Mouse (Mus musculus) lung, embryonic 16.5 days (tissue): ENCODE data around the gene Gm20696. TPM values are rescaled to one million over a fixed set of nuclear protein-coding genes. Genes with fewer than 3 reads are reported as not detected.

Source experiments
- ATAC-seq: fragments of 200-750 bp; cut with Nextera tagmentation; 2 replicates; pipeline ENCODE4 v1.8.0; 2017; ENCODE audit warnings: low read depth, mild to moderate bottlenecking, moderate library complexity
- H3K27ac ChIP-seq: fragments of 300-500 bp; sonication (generic); 2 replicates; pipeline ENCODE4 v1.5.1; 2014; ENCODE audit warnings: mild to moderate bottlenecking, control low read depth, low read length
- H3K27me3 ChIP-seq: fragments of 300-500 bp; sonication (generic); 2 replicates; pipeline ENCODE4 v1.6.1; 2014; ENCODE audit warnings: low read depth, low read length, mixed read lengths; ENCODE audit not compliant: control insufficient read depth, insufficient read depth
- H3K36me3 ChIP-seq: fragments of 300-500 bp; sonication (generic); 2 replicates; pipeline ENCODE4 v1.6.1; 2014; ENCODE audit warnings: low read length; ENCODE audit not compliant: control insufficient read depth, insufficient read depth
- H3K4me1 ChIP-seq: fragments of 300-500 bp; sonication (generic); replicated peaks from 2 replicates; pipeline ENCODE4 v1.6.1; 2014; ENCODE audit warnings: low read length, mixed read lengths; ENCODE audit not compliant: control insufficient read depth, insufficient read depth
- H3K4me2 ChIP-seq: fragments of 300-500 bp; sonication (generic); 2 replicates; pipeline ENCODE4 v1.6.1; 2014; ENCODE audit warnings: low read depth, low read length, control low read depth
- H3K4me3 ChIP-seq: fragments of 300-500 bp; sonication (generic); 2 replicates; pipeline ENCODE4 v1.5.1; 2014; ENCODE audit warnings: mild to moderate bottlenecking, low read length, control low read depth
- H3K9ac ChIP-seq: fragments of 300-500 bp; sonication (generic); 2 replicates; pipeline ENCODE4 v1.6.1; 2014; ENCODE audit warnings: low read length, control low read depth
- H3K9me3 ChIP-seq: fragments of 300-500 bp; sonication (generic); 2 replicates; pipeline ENCODE4 v1.6.1; 2016; ENCODE audit warnings: low read length; ENCODE audit not compliant: control insufficient read depth
- WGBS: fragments of 180-500 bp; shearing (Covaris S2); extraction: QIAGEN DNeasy Blood & Tissue Kit; methylation state at CpG from one replicate; pipeline ENCODE4 v1.1.7; 2014; 5-methylcytosine and 5-hydroxymethylcytosine counted together
- polyA plus RNA-seq: library from polyadenylated mRNA; unstranded; fragments of >200 nt; fragmentation: Nextera tagmentation; extraction: Ambion mirVana; gene quantifications from 2 replicates; pipeline ENCODE4 v1.2.1, GENCODE M21; 2015

The Gm20696 gene
- polyA plus RNA-seq, 1 experiment from 2014 or later = 2.3 TPM

- ATAC-seq = no peak
- peaks cover 19% of the 10 kb centered on the region for H3K4me1 ChIP-seq
Measured at GRCm38 (mm10) chr6:99492937-99493336, 173.7 kb downstream of the Gm20696 start.

DNA sequence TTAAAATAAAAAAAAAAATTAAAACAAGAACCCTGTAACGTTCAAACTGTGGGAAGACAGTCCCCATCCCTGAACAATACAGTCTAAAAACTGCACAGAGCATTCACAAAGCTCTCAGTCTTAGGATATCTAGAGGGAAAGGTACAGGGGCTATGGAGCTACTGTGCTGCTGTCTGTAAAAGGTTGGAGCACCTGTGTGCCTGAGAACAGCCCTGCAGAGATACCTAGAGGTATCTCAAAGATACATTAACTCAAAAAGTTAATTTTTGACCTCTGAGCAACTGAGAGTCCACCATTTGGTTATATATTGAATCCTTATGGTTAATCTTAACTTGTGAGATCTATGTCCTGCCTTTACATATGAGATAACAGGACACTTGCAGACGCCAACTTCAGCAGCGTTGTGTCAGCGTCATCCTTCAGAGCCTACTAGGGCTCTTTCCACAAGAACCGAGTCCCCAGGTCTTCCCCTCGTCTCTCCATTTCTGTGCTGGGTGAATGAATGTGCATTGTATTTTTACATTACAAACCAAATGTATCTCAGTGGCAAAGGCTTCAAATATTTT lies 174.5 kb downstream of the Gm20696 start:
- H3K27ac ChIP-seq = no peak overlapping the region
- H3K4me1 ChIP-seq = peaks cover 19% of the 10 kb centered on the region
- no peaks in the 10 kb centered on the region for H3K27me3 ChIP-seq
- ATAC-seq = no peak
- H3K9me3 ChIP-seq = no peaks in the 10 kb centered on the region
- H3K36me3 ChIP-seq = no peaks in the 10 kb centered on the region
- 54% methylated on average over 6 of the region's 6 CpGs for WGBS
- H3K4me3 ChIP-seq = no peak overlapping the region
- H3K9ac ChIP-seq = no peak overlapping the region
- no peak overlapping the region for H3K4me2 ChIP-seq

More at GRCm38 (mm10) chr6:99492937-99493336, 173.7 kb downstream of the Gm20696 start:
- Histone ChIP-seq H3K9me3 (no peaks in the 10 kb centered on the region), H3K9ac (no peak overlapping the region), H3K27ac (no peak overlapping the region), H3K36me3 (no peaks in the 10 kb centered on the region), H3K4me2 (no peak overlapping the region), H3K4me3 (no peak overlapping the region), H3K27me3 (no peaks in the 10 kb centered on the region)
- WGBS = 6% methylated on average over 3 of the region's 3 CpGs

- H3K9me3 ChIP-seq = no peaks in the 10 kb centered on the region
- no peaks in the 10 kb centered on the region for H3K27me3 ChIP-seq
- H3K4me2 ChIP-seq = no peak overlapping the region
- H3K36me3 ChIP-seq = no peaks in the 10 kb centered on the region
- no peak overlapping the region for H3K4me3 ChIP-seq
- no peak for ATAC-seq
- peaks cover 20% of the 10 kb centered on the region for H3K4me1 ChIP-seq
- WGBS = 69% methylated on average over 3 of the region's 3 CpGs
- H3K27ac ChIP-seq = no peak overlapping the region
- no peak overlapping the region for H3K9ac ChIP-seq
Measured at GRCm38 (mm10) chr6:99491146-99491545, 175.5 kb downstream of the Gm20696 start.

GRCm38 (mm10) chr6:99489900-99490648 lies 176.5 kb downstream of the Gm20696 start:
- Histone ChIP-seq H3K9me3 (no peaks in the 10 kb centered on the region), H3K27ac (peak overlapping the region; percentile 42; the same call in 1 of the 2 replicates), H3K4me1 (peaks cover 30% of the 10 kb centered on the region), H3K36me3 (no peaks in the 10 kb centered on the region), H3K9ac (no peak overlapping the region), H3K4me3 (no peak overlapping the region), H3K27me3 (no peaks in the 10 kb centered on the region), H3K4me2 (no peak overlapping the region)
- ATAC-seq = no peak
- WGBS = 61% methylated on average over 8 of the region's 8 CpGs

DNA sequence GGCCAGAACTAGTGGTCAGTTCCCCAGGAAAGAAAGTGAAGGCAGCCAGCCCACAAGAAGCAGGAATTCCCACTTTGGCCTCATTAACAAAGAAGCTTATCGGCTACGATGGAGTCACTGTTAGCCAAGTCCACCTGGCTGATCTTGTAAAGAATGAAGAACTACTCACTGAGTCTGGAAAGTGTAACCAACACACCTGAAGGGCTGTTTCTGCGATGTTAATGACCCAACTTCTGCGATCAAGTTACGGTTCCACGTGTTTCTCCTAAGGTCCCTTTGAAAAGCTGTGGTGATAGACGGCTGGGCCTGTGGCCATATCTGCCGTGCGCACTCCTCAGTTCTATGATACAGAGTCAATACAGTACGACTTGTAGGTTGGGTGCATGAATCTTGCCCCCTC lies 177.2 kb downstream of the Gm20696 start:
- Histone ChIP-seq H3K4me2 (no peak overlapping the region), H3K4me1 (peaks cover 36% of the 10 kb centered on the region), H3K36me3 (no peaks in the 10 kb centered on the region), H3K9ac (no peak overlapping the region), H3K27ac (peak overlapping the region; percentile 42; the same call in 1 of the 2 replicates), H3K4me3 (no peak overlapping the region), H3K9me3 (no peaks in the 10 kb centered on the region), H3K27me3 (no peaks in the 10 kb centered on the region)
- WGBS = 53% methylated on average over 10 of the region's 10 CpGs
- peak; percentile 18 for ATAC-seq

GRCm38 (mm10) chr6:99485884-99486640 lies 180.5 kb downstream of the Gm20696 start:
- H3K4me1 ChIP-seq = peaks cover 35% of the 10 kb centered on the region
- 0 out of 2 replicates have a peak, but pooled peaks have one; percentile 19 for ATAC-seq
- no peak overlapping the region for H3K4me3 ChIP-seq
- H3K36me3 ChIP-seq = no peaks in the 10 kb centered on the region
- H3K9me3 ChIP-seq = no peaks in the 10 kb centered on the region
- no peak overlapping the region for H3K9ac ChIP-seq
- 63% methylated on average over 12 of the region's 12 CpGs for WGBS
- H3K27ac ChIP-seq = peak overlapping the region; percentile 91
- no peaks in the 10 kb centered on the region for H3K27me3 ChIP-seq
- H3K4me2 ChIP-seq = peak overlapping the region; percentile 39; the same call in 1 of the 2 replicates

GRCm38 (mm10) chr6:99485217-99485883 lies 181.2 kb downstream of the Gm20696 start:
- WGBS = 25% methylated on average over 20 of the region's 20 CpGs
- no peaks in the 10 kb centered on the region for H3K9me3 ChIP-seq
- no peaks in the 10 kb centered on the region; the same call in 1 of the 2 replicates for H3K36me3 ChIP-seq
- peak overlapping the region; percentile 91 for H3K27ac ChIP-seq
- no peaks in the 10 kb centered on the region for H3K27me3 ChIP-seq
- peak; percentile 96 for ATAC-seq
- peak overlapping the region; percentile 10; the same call in 1 of the 2 replicates for H3K4me3 ChIP-seq
- peaks cover 31% of the 10 kb centered on the region for H3K4me1 ChIP-seq
- H3K9ac ChIP-seq = peak overlapping the region; percentile 11; the same call in 1 of the 2 replicates
- H3K4me2 ChIP-seq = peak overlapping the region; percentile 39

DNA sequence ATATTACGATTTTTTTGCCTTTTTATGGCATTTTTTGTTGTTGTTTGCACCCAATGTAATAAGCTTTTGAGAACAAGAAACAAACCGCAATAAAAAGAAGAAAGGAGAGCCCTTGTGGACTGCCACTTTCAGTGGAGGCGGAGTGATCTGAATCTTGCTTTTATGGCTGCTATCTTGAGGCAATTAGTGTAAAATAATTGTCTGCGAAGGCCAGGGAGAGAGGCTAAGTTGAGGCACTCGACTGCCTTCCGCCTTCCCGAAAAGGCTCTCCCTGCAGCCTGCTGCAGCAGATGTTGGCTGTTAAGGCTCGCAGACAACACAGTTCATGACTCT lies 181.7 kb downstream of the Gm20696 start:
- H3K4me1 ChIP-seq = peaks cover 27% of the 10 kb centered on the region
- WGBS = 23% methylated on average over 8 of the region's 8 CpGs

More for the DNA sequence above, 181.7 kb downstream of the Gm20696 start:
- Histone ChIP-seq H3K9ac (peak overlapping the region; percentile 11; the same call in 1 of the 2 replicates), H3K9me3 (no peaks in the 10 kb centered on the region), H3K27me3 (no peaks in the 10 kb centered on the region), H3K27ac (peak overlapping the region; percentile 91), H3K4me3 (peak overlapping the region; percentile 2; the same call in 1 of the 2 replicates), H3K4me2 (peak overlapping the region; percentile 39), H3K36me3 (no peaks in the 10 kb centered on the region; the same call in 1 of the 2 replicates)
- ATAC-seq = no peak
